Mouse (Mus musculus) hematopoietic multipotent progenitor cell, adult 10-12 weeks (in vitro differentiated cells): ENCODE results near the gene Gm3646. TPM values are rescaled to one million over a fixed set of nuclear protein-coding genes. Genes with fewer than 3 reads are reported as not detected.

Experiments used
- polyA plus RNA-seq: library from polyadenylated mRNA; stranded (reverse); fragments of >175 nt; gene quantifications from 2 replicates; pipeline ENCODE4 v1.2.3, GENCODE M21; 2012; ENCODE audit warnings: low replicate concordance

The Gm3646 gene
- not detected in 2 replicates for polyA plus RNA-seq

GRCm38 (mm10) chr1:39805243-39805979, at the start of gene Gm3646:
Gene Gm3646, minus strand, starts transcription at chr1:39805332.

Other genes with a start within 250 kb of the Gm3646 start
- 31.6 and 62.7 TPM in 2 replicates for gene Rnf149, start 227.9 kb downstream of the Gm3646 start, polyA plus RNA-seq
- 0.06 and 0.35 TPM in 2 replicates for gene Creg2, start 153.9 kb downstream of the Gm3646 start, polyA plus RNA-seq
- not detected in 2 replicates for gene Rfx8, start 84.3 kb downstream of the Gm3646 start, polyA plus RNA-seq
- 94.6 and 102 TPM in 2 replicates for gene Map4k4, start 95.6 kb upstream of the Gm3646 start, polyA plus RNA-seq